ENCODE assay signal across 10 mouse cellular contexts in the genomic region with DNA sequence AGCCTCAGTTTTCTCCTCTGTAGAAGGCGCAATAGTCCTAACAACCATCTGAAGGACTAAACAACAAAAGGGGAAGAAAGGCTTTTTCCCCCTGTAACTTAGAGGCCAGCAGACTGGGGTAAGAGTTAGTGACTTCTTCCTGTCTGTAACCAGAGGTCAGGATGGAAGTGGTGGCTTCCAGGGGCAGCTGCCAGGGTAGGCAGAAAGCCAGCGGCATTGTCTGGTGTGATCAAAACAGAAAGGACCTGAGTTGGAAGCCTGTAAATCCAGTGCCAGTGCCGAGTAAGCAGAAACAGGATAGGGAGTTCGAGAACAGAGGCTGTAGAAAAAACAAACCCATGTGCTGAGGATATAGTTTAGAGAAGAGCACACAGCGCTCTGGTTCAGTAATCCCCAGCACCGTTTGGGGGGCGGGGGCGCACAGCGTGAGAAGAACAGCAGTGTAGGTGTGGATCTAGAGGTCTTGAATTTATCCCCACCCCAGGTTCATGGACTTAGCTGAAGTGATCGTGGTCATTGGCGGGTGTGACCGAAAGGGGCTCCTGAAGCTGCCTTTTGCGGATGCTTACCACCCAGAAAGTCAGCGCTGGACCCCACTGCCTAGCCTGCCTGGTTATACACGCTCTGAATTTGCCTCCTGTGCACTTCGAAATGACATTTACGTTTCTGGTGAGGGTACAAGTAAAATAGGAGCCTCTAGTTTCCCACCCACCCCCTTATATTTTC. TPM values are rescaled to one million over a fixed set of nuclear protein-coding genes. Genes with fewer than 3 reads are reported as not detected.
DNase-seq lines count a peak whose midpoint lies in the region; ATAC-seq and TF ChIP-seq lines count a peak whose summit lies in the region.
"Had no signal": no experiment of that assay in that cellular context is flagged by ENCODE, and none has a peak within 500 bp of the region (broad histone marks: within the 10 kb centered on the region; RNA-seq: fewer than 3 reads in every experiment).

No protein-coding gene starts in this region.

- peaks cover 18% of the 10 kb centered on the region for H3K36me3 ChIP-seq in forebrain, embryonic 15.5 days
- peaks cover 33% of the 10 kb centered on the region for H3K36me3 ChIP-seq in forebrain, embryonic 12.5 days (replicated peaks)
- no peaks in the 10 kb centered on the region for H3K36me3 ChIP-seq in liver, adult 2 months (ENCODE audit: control insufficient read depth, insufficient read depth, low read length)
- peaks cover 33% of the 10 kb centered on the region for H3K36me3 ChIP-seq in kidney, embryonic 15.5 days

- 83% methylated on average over 17 of the region's 17 CpGs for WGBS in forebrain, embryonic 15.5 days
- 85% methylated on average over 17 of the region's 17 CpGs for WGBS in forebrain, embryonic 12.5 days
- 85% methylated on average over 17 of the region's 17 CpGs for WGBS in liver, adult 2 months
- 73% methylated on average over 17 of the region's 17 CpGs for WGBS in kidney, embryonic 15.5 days

- no peak for ATAC-seq in forebrain, embryonic 15.5 days (replicated peaks)
- no peak for ATAC-seq in forebrain, embryonic 12.5 days (ENCODE audit: low FRiP score)
- ATAC-seq in kidney, embryonic 15.5 days (replicated peaks; ENCODE audit: low FRiP score): no peak
- ATAC-seq in frontal cortex, adult (ENCODE audit: low TSS enrichment): no peak
- ATAC-seq in inflammation-experienced regulatory T-cells, adult 6 months: no peak

- no peak for TF ChIP-seq POLR2A in liver, adult 2 months (IDR thresholded peaks at IDR 0.05; ENCODE audit: extremely low read depth, insufficient read depth, low read length)

- H3K4me1 ChIP-seq in forebrain, embryonic 15.5 days: peaks cover 34% of the 10 kb centered on the region
- peaks cover 51% of the 10 kb centered on the region for H3K4me1 ChIP-seq in forebrain, embryonic 12.5 days
- peaks cover 3% of the 10 kb centered on the region for H3K4me1 ChIP-seq in liver, adult 2 months (ENCODE audit: control insufficient read depth, insufficient read depth, low read length)
- peaks cover 59% of the 10 kb centered on the region for H3K4me1 ChIP-seq in kidney, embryonic 15.5 days

- TF ChIP-seq CTCF in liver, adult 2 months (IDR thresholded peaks at IDR 0.05; ENCODE audit: low read depth, low read length): no peak

- H3K79me2 ChIP-seq in liver, adult 2 months (ENCODE audit: control insufficient read depth, insufficient read depth, low read length): no peaks in the 10 kb centered on the region

- DNase-seq in liver, adult 2 months (ENCODE audit: extremely low read depth, low read depth, low spot score): peak; percentile 15
- no peak for DNase-seq in liver
- peak; percentile 65 to 83 for DNase-seq in lung, postnatal 4 days
- DNase-seq: adrenal gland, adult 2 months had no signal

- H3K9me3 ChIP-seq in forebrain, embryonic 15.5 days: no peaks in the 10 kb centered on the region
- no peaks in the 10 kb centered on the region for H3K9me3 ChIP-seq in forebrain, embryonic 12.5 days
- H3K9me3 ChIP-seq in kidney, embryonic 15.5 days (replicated peaks): no peaks in the 10 kb centered on the region
- H3K9me3 ChIP-seq: embryonic facial prominence, embryonic 12.5 days had no signal

- H3K27me3 ChIP-seq in forebrain, embryonic 15.5 days: no peaks in the 10 kb centered on the region
- H3K27me3 ChIP-seq in forebrain, embryonic 12.5 days: peaks cover 43% of the 10 kb centered on the region
- H3K27me3 ChIP-seq in liver, adult 2 months (ENCODE audit: control insufficient read depth, insufficient read depth, low read length): peaks cover 8% of the 10 kb centered on the region
- no peaks in the 10 kb centered on the region for H3K27me3 ChIP-seq in kidney, embryonic 15.5 days

- no peak overlapping the region for H3K9ac ChIP-seq in forebrain, embryonic 15.5 days (replicated peaks)
- no peak overlapping the region for H3K9ac ChIP-seq in forebrain, embryonic 12.5 days
- H3K9ac ChIP-seq in liver, adult 2 months (ENCODE audit: low read depth, low read length): no peak overlapping the region
- H3K9ac ChIP-seq in kidney, embryonic 15.5 days: no peak overlapping the region
- H3K9ac ChIP-seq: embryonic facial prominence, embryonic 12.5 days had no signal

- no peak overlapping the region for H3K4me3 ChIP-seq in forebrain, embryonic 15.5 days
- no peak overlapping the region for H3K4me3 ChIP-seq in forebrain, embryonic 12.5 days (replicated peaks)
- H3K4me3 ChIP-seq in liver, adult 2 months (ENCODE audit: insufficient read depth, low read depth, low read length): no peak overlapping the region
- H3K4me3 ChIP-seq in kidney, embryonic 15.5 days (replicated peaks): no peak overlapping the region

- no peak overlapping the region for H3K4me2 ChIP-seq in forebrain, embryonic 15.5 days (replicated peaks)
- no peak overlapping the region for H3K4me2 ChIP-seq in forebrain, embryonic 12.5 days
- no peak overlapping the region for H3K4me2 ChIP-seq in kidney, embryonic 15.5 days

- H3K27ac ChIP-seq in forebrain, embryonic 15.5 days (replicated peaks): 0 out of 2 replicates have a peak overlapping the region, but pooled peaks have one; percentile 94
- H3K27ac ChIP-seq in forebrain, embryonic 12.5 days: no peak overlapping the region
- no peak overlapping the region for H3K27ac ChIP-seq in liver, adult 2 months (replicated peaks; ENCODE audit: insufficient read depth, low read depth, low read length)
- peak overlapping the region; percentile 93; the same call in 1 of the 2 replicates for H3K27ac ChIP-seq in kidney, embryonic 15.5 days

RNA-seq across cellular contexts. Expression of gene Klhl35, which starts 4.0 kb away (rescaled TPM):
- polyA plus RNA-seq in forebrain, embryonic 15.5 days (2015; fragmentation: Nextera tagmentation; extraction: Ambion mirVana): 3.8 and 7.1 TPM in 2 replicates
- polyA plus RNA-seq in forebrain, embryonic 12.5 days (2016; fragmentation: Nextera tagmentation; extraction: Ambion mirVana): 5.6 and 6.8 TPM in 2 replicates
- 0.13 TPM in 1 of 2 replicates, not detected in the other for total RNA-seq in liver, adult 2 months (2014; rRNA removed)
- polyA plus RNA-seq in liver, adult 2 months (2012; rRNA removed): 0.11 TPM in 1 of 2 replicates, not detected in the other
- polyA plus RNA-seq in kidney, embryonic 15.5 days (2015; fragmentation: Nextera tagmentation; extraction: Ambion mirVana): 0.67 and 1.2 TPM in 2 replicates
- polyA plus RNA-seq in inflammation-experienced regulatory T-cells, adult 6 months (2017; shearing (Covaris generic)): under 1 TPM in 1 of 3 experiments, not detected in 2; 0.52 TPM

RNA-seq across cellular contexts. Expression of gene Rps3, which starts 13.7 kb away (rescaled TPM):
- 553 and 561 TPM in 2 replicates for polyA plus RNA-seq in forebrain, embryonic 15.5 days (2015; fragmentation: Nextera tagmentation; extraction: Ambion mirVana)
- 597 and 603 TPM in 2 replicates for polyA plus RNA-seq in forebrain, embryonic 12.5 days (2016; fragmentation: Nextera tagmentation; extraction: Ambion mirVana)
- total RNA-seq in liver, adult 2 months (2014; rRNA removed): 462 and 473 TPM in 2 replicates
- 147 and 154 TPM in 2 replicates for polyA plus RNA-seq in liver, adult 2 months (2012; rRNA removed)
- polyA plus RNA-seq in kidney, embryonic 15.5 days (2015; fragmentation: Nextera tagmentation; extraction: Ambion mirVana): 765 and 856 TPM in 2 replicates
- polyA plus RNA-seq in inflammation-experienced regulatory T-cells, adult 6 months (2017; shearing (Covaris generic)): 1,000 to 10,000 TPM; 2,539 to 3,992 (median 2,708) TPM

Comparison
In these comparisons a context has a peak if more than half of its experiments do, and no peak if none do; other contexts are left out.
1. H3K27ac ChIP-seq: peak in forebrain, embryonic 15.5 days (single experiment) and kidney, embryonic 15.5 days (single experiment); none in forebrain, embryonic 12.5 days (single experiment) and liver, adult 2 months (single experiment).